Mouse (Mus musculus) kidney, embryonic 16.5 days (tissue): ENCODE results near the gene Tfr2. TPM values are rescaled to one million over a fixed set of nuclear protein-coding genes. Genes with fewer than 3 reads are reported as not detected.

Experiments
- ATAC-seq: fragments of 200-750 bp; cut with Nextera tagmentation; 2 replicates; pipeline ENCODE4 v1.8.0; 2017; ENCODE audit warnings: moderate TSS enrichment; ENCODE audit not compliant: low FRiP score, low TSS enrichment
- H3K27ac ChIP-seq: fragments of 300-500 bp; sonication (generic); 2 replicates; pipeline ENCODE4 v1.5.1; 2014; ENCODE audit warnings: low read length
- H3K27me3 ChIP-seq: fragments of 300-500 bp; sonication (generic); 2 replicates; pipeline ENCODE4 v1.6.1; 2014; ENCODE audit warnings: low read length, control low read depth, mixed read lengths; ENCODE audit not compliant: insufficient read depth
- H3K36me3 ChIP-seq: fragments of 300-500 bp; sonication (generic); 2 replicates; pipeline ENCODE4 v1.6.1; 2014; ENCODE audit warnings: low read length, control low read depth, mixed read lengths; ENCODE audit not compliant: insufficient read depth
- H3K4me1 ChIP-seq: fragments of 300-500 bp; sonication (generic); 2 replicates; pipeline ENCODE4 v1.6.1; 2014; ENCODE audit warnings: low read length, control low read depth, mixed read lengths; ENCODE audit not compliant: insufficient read depth
- H3K4me2 ChIP-seq: fragments of 300-500 bp; sonication (generic); replicated peaks from 2 replicates; pipeline ENCODE4 v1.6.1; 2014; ENCODE audit warnings: low read depth, low read length
- H3K4me3 ChIP-seq: fragments of 300-500 bp; sonication (generic); 2 replicates; pipeline ENCODE4 v1.5.1; 2014; ENCODE audit warnings: mild to moderate bottlenecking, low read length
- H3K9ac ChIP-seq: fragments of 300-500 bp; sonication (generic); replicated peaks from 2 replicates; pipeline ENCODE4 v1.6.1; 2014; ENCODE audit warnings: low read length
- H3K9me3 ChIP-seq: fragments of 300-500 bp; sonication (generic); 2 replicates; pipeline ENCODE4 v1.6.1; 2016; ENCODE audit warnings: low read length, control low read depth
- WGBS: fragments of 180-500 bp; shearing (Covaris S2); extraction: QIAGEN DNeasy Blood & Tissue Kit; methylation state at CpG from one replicate; pipeline ENCODE4 v1.1.7; 2014; 5-methylcytosine and 5-hydroxymethylcytosine counted together
- polyA plus RNA-seq: library from polyadenylated mRNA; unstranded; fragments of >200 nt; fragmentation: Nextera tagmentation; extraction: Ambion mirVana; gene quantifications from 2 replicates; pipeline ENCODE4 v1.2.1, GENCODE M21; 2015

Tfr2 gene
- polyA plus RNA-seq, 1 experiment from 2014 or later = 0.57 TPM

- Histone ChIP-seq H3K4me1 (no peaks in the 10 kb centered on the region), H3K4me3 (no peak overlapping the region), H3K27me3 (peaks cover 2% of the 10 kb centered on the region), H3K36me3 (no peaks in the 10 kb centered on the region), H3K9me3 (no peaks in the 10 kb centered on the region), H3K4me2 (no peak overlapping the region), H3K27ac (no peak overlapping the region), H3K9ac (no peak overlapping the region)
- no peak for ATAC-seq
- WGBS = 79% methylated on average over 17 of the region's 17 CpGs
These were observed 1.3 kb downstream of the Tfr2 start for GRCm38 (mm10) chr5:137570691-137571586.

- no peak overlapping the region for H3K27ac ChIP-seq
- H3K27me3 ChIP-seq = peaks cover 2% of the 10 kb centered on the region
- no peak overlapping the region; the same call in 1 of the 2 replicates for H3K9ac ChIP-seq
- peak overlapping the region; percentile 54 for H3K4me2 ChIP-seq
- no peaks in the 10 kb centered on the region for H3K4me1 ChIP-seq
- H3K9me3 ChIP-seq = no peaks in the 10 kb centered on the region
- peak overlapping the region; percentile 20 for H3K4me3 ChIP-seq
- H3K36me3 ChIP-seq = no peaks in the 10 kb centered on the region
- ATAC-seq = 0 out of 2 replicates have a peak, but pooled peaks have one; percentile 42
- 5% methylated on average over 27 of the region's 27 CpGs for WGBS
These were observed 4.8 kb downstream of the Tfr2 start for GRCm38 (mm10) chr5:137574470-137574901.

DNA sequence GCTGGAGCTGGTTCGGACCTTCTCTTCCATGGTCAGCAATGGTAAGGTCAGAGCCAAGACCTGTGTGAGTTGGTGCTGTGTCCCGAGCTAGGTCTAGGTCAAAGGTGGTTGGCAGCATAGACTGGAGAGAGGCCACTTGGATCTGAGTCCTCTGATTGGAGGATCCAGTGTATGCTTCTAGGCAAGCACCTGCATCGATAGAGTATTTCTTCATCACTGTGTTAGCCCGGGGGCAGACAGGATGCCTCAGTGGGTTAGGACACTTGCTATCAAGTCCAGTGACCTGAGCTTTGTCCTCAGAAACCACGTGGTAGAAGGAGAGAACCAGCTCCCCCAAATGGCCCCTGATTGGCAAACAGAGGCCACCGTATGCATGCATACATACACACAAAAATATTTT, 10.6 kb downstream of the Tfr2 start:
- H3K27ac ChIP-seq = no peak overlapping the region
- 80% methylated on average over 6 of the region's 6 CpGs for whole genome bisulfite sequencing
- peaks cover 12% of the 10 kb centered on the region; the same call in 1 of the 2 replicates for H3K27me3 ChIP-seq
- ATAC-seq = no peak
- H3K4me3 ChIP-seq = no peak overlapping the region
- no peaks in the 10 kb centered on the region for H3K36me3 ChIP-seq
- no peaks in the 10 kb centered on the region for H3K9me3 ChIP-seq
- H3K4me2 ChIP-seq = no peak overlapping the region
- H3K4me1 ChIP-seq = peaks cover 9% of the 10 kb centered on the region; the same call in 1 of the 2 replicates
- H3K9ac ChIP-seq = no peak overlapping the region

DNA sequence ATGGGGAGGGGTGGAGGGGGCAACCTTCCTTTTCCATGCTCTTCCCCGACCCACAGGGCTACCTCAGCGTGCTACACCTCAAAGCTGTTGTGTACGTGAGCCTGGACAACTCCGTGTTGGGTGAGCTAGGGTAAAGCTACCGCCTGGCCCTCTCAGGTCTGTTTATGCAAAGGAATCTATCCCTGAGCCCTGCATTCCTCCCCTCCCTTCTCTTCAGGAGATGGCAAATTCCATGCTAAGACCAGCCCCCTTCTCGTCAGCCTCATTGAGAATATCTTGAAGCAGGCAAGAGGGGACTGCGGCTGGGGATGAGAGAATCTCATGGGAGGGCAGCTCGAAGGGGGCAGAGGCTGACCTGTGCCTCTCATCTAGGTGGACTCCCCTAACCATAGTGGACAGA, 13.1 kb downstream of the Tfr2 start:
- no peak overlapping the region for H3K9ac ChIP-seq
- H3K4me2 ChIP-seq = no peak overlapping the region
- ATAC-seq = no peak
- 35% methylated on average over 8 of the region's 8 CpGs for WGBS
- H3K27me3 ChIP-seq = peaks cover 12% of the 10 kb centered on the region; the same call in 1 of the 2 replicates
- no peaks in the 10 kb centered on the region for H3K36me3 ChIP-seq
- 0 out of 2 replicates have a peak, but pooled peaks cover 3% of the 10 kb centered on the region for H3K9me3 ChIP-seq
- no peak overlapping the region for H3K4me3 ChIP-seq
- no peak overlapping the region for H3K27ac ChIP-seq
- H3K4me1 ChIP-seq = peaks cover 9% of the 10 kb centered on the region; the same call in 1 of the 2 replicates

GRCm38 (mm10) chr5:137583670-137584169, 14.1 kb downstream of the Tfr2 start:
- peaks cover 9% of the 10 kb centered on the region; the same call in 1 of the 2 replicates for H3K4me1 ChIP-seq
- H3K9me3 ChIP-seq = 0 out of 2 replicates have a peak, but pooled peaks cover 4% of the 10 kb centered on the region
- H3K27ac ChIP-seq = no peak overlapping the region
- peaks cover 12% of the 10 kb centered on the region; the same call in 1 of the 2 replicates for H3K27me3 ChIP-seq
- H3K9ac ChIP-seq = peak overlapping the region; percentile 59
- peak overlapping the region; percentile 43 for H3K4me3 ChIP-seq
- 9% methylated on average over 27 of the region's 27 CpGs for whole genome bisulfite sequencing
- H3K36me3 ChIP-seq = no peaks in the 10 kb centered on the region
- ATAC-seq = 0 out of 2 replicates have a peak, but pooled peaks have one; percentile 13
- peak overlapping the region; percentile 58 for H3K4me2 ChIP-seq

- Histone ChIP-seq H3K27me3 (peaks cover 12% of the 10 kb centered on the region; the same call in 1 of the 2 replicates), H3K9me3 (0 out of 2 replicates have a peak, but pooled peaks cover 4% of the 10 kb centered on the region), H3K36me3 (no peaks in the 10 kb centered on the region), H3K4me2 (no peak overlapping the region), H3K27ac (no peak overlapping the region), H3K9ac (no peak overlapping the region), H3K4me3 (no peak overlapping the region), H3K4me1 (peaks cover 9% of the 10 kb centered on the region; the same call in 1 of the 2 replicates)
- no peak for ATAC-seq
- 35% methylated on average over 8 of the region's 8 CpGs for WGBS
These were observed 15.3 kb downstream of the Tfr2 start for GRCm38 (mm10) chr5:137584976-137585375.

GRCm38 (mm10) chr5:137590507-137590906, 20.9 kb downstream of the Tfr2 start:
- H3K9ac ChIP-seq = no peak overlapping the region
- no peak overlapping the region for H3K4me2 ChIP-seq
- H3K4me1 ChIP-seq = no peaks in the 10 kb centered on the region
- H3K36me3 ChIP-seq = no peaks in the 10 kb centered on the region
- no peak overlapping the region for H3K4me3 ChIP-seq
- ATAC-seq = no peak
- 72% methylated on average over 5 of the region's 5 CpGs for WGBS
- 0 out of 2 replicates have a peak, but pooled peaks cover 4% of the 10 kb centered on the region for H3K9me3 ChIP-seq
- no peaks in the 10 kb centered on the region for H3K27me3 ChIP-seq
- no peak overlapping the region for H3K27ac ChIP-seq

DNA sequence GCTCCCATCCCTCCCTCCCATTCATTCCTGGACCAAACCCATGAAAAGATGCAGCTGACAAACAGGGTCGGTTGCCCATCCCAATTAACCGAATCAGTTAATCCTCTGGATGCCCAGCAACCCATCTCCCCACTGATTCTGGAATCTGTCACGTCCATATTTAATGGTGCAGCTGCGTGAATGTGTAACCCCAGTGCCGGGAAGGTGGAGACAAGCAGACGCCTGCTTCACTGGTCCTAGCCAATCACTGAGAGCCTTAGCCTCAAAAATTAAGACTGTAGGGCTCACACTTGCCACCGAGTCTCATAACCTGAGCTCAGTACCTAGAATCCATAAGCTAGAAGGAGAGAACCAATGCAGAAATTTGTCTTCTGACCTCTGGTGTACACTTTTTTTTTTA, 26.3 kb downstream of the Tfr2 start:
- Histone ChIP-seq H3K27me3 (no peaks in the 10 kb centered on the region), H3K4me2 (no peak overlapping the region), H3K27ac (no peak overlapping the region), H3K36me3 (no peaks in the 10 kb centered on the region), H3K4me3 (no peak overlapping the region), H3K4me1 (peaks cover 15% of the 10 kb centered on the region; the same call in 1 of the 2 replicates), H3K9ac (no peak overlapping the region), H3K9me3 (no peaks in the 10 kb centered on the region)
- 83% methylated on average over 7 of the region's 7 CpGs for whole genome bisulfite sequencing
- ATAC-seq = no peak

DNA sequence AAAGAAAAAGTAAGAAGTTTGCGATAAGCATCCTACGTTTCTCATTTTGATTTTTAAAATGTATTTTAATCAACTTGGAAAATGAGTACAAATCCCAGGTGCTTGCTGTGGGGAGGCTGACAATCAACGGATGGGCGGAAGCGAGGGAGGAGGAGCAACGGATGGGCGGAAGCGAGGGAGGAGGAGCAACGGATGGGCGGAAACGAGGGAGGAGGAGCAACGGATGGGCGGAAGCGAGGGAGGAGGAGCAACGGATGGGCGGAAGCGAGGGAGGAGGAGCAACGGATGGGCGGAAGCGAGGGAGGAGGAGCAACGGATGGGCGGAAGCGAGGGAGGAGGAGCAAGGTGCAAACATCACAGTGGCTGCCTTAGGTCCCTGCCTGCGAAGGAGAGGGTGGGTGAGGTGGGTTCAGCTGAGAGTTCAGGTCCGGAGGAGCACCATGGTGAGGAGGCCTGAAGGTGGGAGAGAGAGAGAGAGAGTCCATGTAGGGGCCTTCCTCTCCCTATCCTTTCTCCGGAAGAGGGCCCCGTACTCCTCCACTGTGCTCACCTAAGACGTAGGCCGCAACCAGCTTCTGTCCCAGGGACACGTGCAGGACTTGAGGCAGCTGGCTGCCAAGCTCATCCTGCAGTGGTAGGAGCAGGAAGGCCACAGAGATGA, 27.1 kb downstream of the Tfr2 start:
- no peak for ATAC-seq
- Histone ChIP-seq H3K4me3 (peak overlapping the region; percentile 28), H3K9ac (peak overlapping the region; percentile 55)

More for the DNA sequence above, 27.1 kb downstream of the Tfr2 start:
- no peaks in the 10 kb centered on the region for H3K36me3 ChIP-seq
- peak overlapping the region; percentile 45 for H3K4me2 ChIP-seq
- H3K27me3 ChIP-seq = no peaks in the 10 kb centered on the region
- peaks cover 15% of the 10 kb centered on the region; the same call in 1 of the 2 replicates for H3K4me1 ChIP-seq
- 34% methylated on average over 24 of the region's 30 CpGs for whole genome bisulfite sequencing
- H3K9me3 ChIP-seq = no peaks in the 10 kb centered on the region
- peak overlapping the region; percentile 43; the same call in 1 of the 2 replicates for H3K27ac ChIP-seq
